Mouse (Mus musculus) thymus, postnatal 36 days (tissue): ENCODE results near the gene Asb10.

Experiments
- DNase-seq, 2 experiments: peaks; one replicate each; pipeline ENCODE4 v3.0.0; 2022; ENCODE audit warnings: mixed read lengths in 2 of 2

The Asb10 gene

GRCm38 (mm10) chr5:24535731-24536130 is 5.0 kb downstream of the Asb10 start:
- DNase-seq: no peak

- DNase-seq: no peak
Measured at GRCm38 (mm10) chr5:24534292-24534691, 6.5 kb downstream of the Asb10 start.

- no peak for DNase-seq
Measured at GRCm38 (mm10) chr5:24533391-24533790, 7.4 kb downstream of the Asb10 start.

GRCm38 (mm10) chr5:24530042-24530689 is 10.6 kb downstream of the Asb10 start:
- DNase-seq: peak; percentile 80 to 87

- DNase-seq: no peak
Measured at GRCm38 (mm10) chr5:24527780-24528179, 13.0 kb downstream of the Asb10 start.

- peak in 1 of 2 experiments; percentile 21 for DNase-seq
Measured at GRCm38 (mm10) chr5:24526889-24527230, 13.9 kb downstream of the Asb10 start, which contains the start of gene Gbx1. TSS of gene Gbx1 (minus strand) at chr5:24527202.

- no peak for DNase-seq
Measured at GRCm38 (mm10) chr5:24526190-24526888, 14.4 kb downstream of the Asb10 start.

- DNase-seq: no peak
Measured at GRCm38 (mm10) chr5:24525360-24526189, 15.2 kb downstream of the Asb10 start.

- DNase-seq: no peak
Measured at GRCm38 (mm10) chr5:24524522-24524921, 16.3 kb downstream of the Asb10 start.

- DNase-seq: no peak
Measured at GRCm38 (mm10) chr5:24523806-24524205, 17.0 kb downstream of the Asb10 start.

GRCm38 (mm10) chr5:24521366-24521765 is 19.4 kb downstream of the Asb10 start:
- DNase-seq: no peak

- DNase-seq: no peak
Measured at GRCm38 (mm10) chr5:24512271-24512670, 28.5 kb downstream of the Asb10 start.

GRCm38 (mm10) chr5:24510635-24511034 is 30.1 kb downstream of the Asb10 start:
- peak; percentile 16 to 17 for DNase-seq

GRCm38 (mm10) chr5:24508406-24508805 is 32.4 kb downstream of the Asb10 start:
- no peak for DNase-seq

GRCm38 (mm10) chr5:24505513-24505912 is 35.3 kb downstream of the Asb10 start:
- DNase-seq: no peak

GRCm38 (mm10) chr5:24502786-24503185 is 38.0 kb downstream of the Asb10 start:
- DNase-seq: no peak

GRCm38 (mm10) chr5:24500851-24501250 is 39.9 kb downstream of the Asb10 start:
- no peak for DNase-seq

GRCm38 (mm10) chr5:24499113-24499512 is 41.7 kb downstream of the Asb10 start:
- no peak for DNase-seq

- DNase-seq: no peak
Measured at GRCm38 (mm10) chr5:24497526-24497925, 43.3 kb downstream of the Asb10 start.

GRCm38 (mm10) chr5:24496756-24497155 is 44.0 kb downstream of the Asb10 start:
- no peak for DNase-seq

- no peak for DNase-seq
Measured at GRCm38 (mm10) chr5:24495019-24495418, 45.8 kb downstream of the Asb10 start.

GRCm38 (mm10) chr5:24492546-24493285 is 48.1 kb downstream of the Asb10 start:
- DNase-seq: no peak

- DNase-seq: no peak
Measured at GRCm38 (mm10) chr5:24490413-24490920, 50.3 kb downstream of the Asb10 start.
